20 mouse cellular contexts compared by ENCODE assay signal in the genomic region with DNA sequence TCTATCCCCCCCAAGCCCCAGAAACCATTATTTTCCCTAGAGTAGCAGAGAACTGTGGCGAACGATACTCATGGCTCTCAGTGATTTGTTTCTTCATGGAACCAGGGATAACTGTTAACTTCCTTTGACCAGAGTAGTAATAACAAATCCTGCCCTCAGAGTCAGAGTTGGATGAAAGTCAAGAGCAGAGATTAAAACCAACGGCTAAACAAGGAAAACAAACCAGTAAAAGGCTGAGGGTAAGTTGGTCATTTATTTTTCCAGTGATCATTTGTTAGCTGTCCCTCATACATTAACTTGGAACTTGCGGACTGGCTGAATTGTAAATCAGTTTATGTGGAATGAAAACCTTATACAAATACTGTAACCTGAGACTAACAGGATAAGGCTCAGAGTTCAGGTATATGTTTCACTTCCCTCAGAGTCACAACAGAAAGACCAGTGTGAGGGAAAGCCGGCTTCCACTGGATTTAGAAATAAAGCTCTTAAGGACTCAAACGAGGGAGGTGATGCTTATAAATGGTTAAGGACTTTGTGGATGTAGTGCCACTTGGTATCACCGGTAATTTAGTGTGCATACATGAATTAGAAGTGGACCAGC. TPM values are rescaled to one million over a fixed set of nuclear protein-coding genes. Genes with fewer than 3 reads are reported as not detected.
"Had no signal": no experiment of that assay in that cellular context is flagged by ENCODE, and none has a peak within 500 bp of the region (broad histone marks: within the 10 kb centered on the region; RNA-seq: fewer than 3 reads in every experiment).

No protein-coding gene starts in this region.

- H3K9ac ChIP-seq: intestine, embryonic 15.5 days; limb, embryonic 12.5 days; limb, embryonic 15.5 days; liver, embryonic 14.5 days; liver, postnatal 0 days; lung, embryonic 14.5 days; midbrain, embryonic 12.5 days; midbrain, embryonic 15.5 days; neural tube, embryonic 12.5 days; neural tube, embryonic 15.5 days had no signal

- H3K27ac ChIP-seq: intestine, embryonic 15.5 days; left cerebral cortex, adult 2 months; limb, embryonic 12.5 days; limb, embryonic 15.5 days; liver, embryonic 14.5 days; macrophage; midbrain, embryonic 12.5 days; midbrain, embryonic 15.5 days; neural tube, embryonic 12.5 days; neural tube, embryonic 15.5 days; stomach, postnatal 0 days had no signal

- H3K27me3 ChIP-seq: intestine, embryonic 15.5 days; limb, embryonic 12.5 days; limb, embryonic 15.5 days; midbrain, embryonic 12.5 days; midbrain, embryonic 15.5 days; neural tube, embryonic 12.5 days; neural tube, embryonic 15.5 days had no signal

- H3K36me3 ChIP-seq: intestine, embryonic 15.5 days; limb, embryonic 12.5 days; limb, embryonic 15.5 days; midbrain, embryonic 12.5 days; midbrain, embryonic 15.5 days; neural tube, embryonic 12.5 days; neural tube, embryonic 15.5 days had no signal

- DNase-seq: layer of hippocampus, postnatal 36 days; liver, postnatal 0 days; lung, embryonic 14.5 days; right cerebral cortex, adult 18-20 months; right cerebral cortex, postnatal 14 days; right cerebral cortex, postnatal 4 days; thymus, postnatal 25 days had no signal

- H3K9me3 ChIP-seq: intestine, embryonic 15.5 days; limb, embryonic 12.5 days; limb, embryonic 15.5 days; midbrain, embryonic 12.5 days; midbrain, embryonic 15.5 days; neural tube, embryonic 12.5 days; neural tube, embryonic 15.5 days had no signal

- H3K4me1 ChIP-seq: intestine, embryonic 15.5 days; limb, embryonic 12.5 days; limb, embryonic 15.5 days; midbrain, embryonic 12.5 days; midbrain, embryonic 15.5 days; neural tube, embryonic 12.5 days; neural tube, embryonic 15.5 days had no signal

- H3K4me3 ChIP-seq: intestine, embryonic 15.5 days; left cerebral cortex, adult 2 months; limb, embryonic 12.5 days; limb, embryonic 15.5 days; midbrain, embryonic 12.5 days; midbrain, embryonic 15.5 days; neural tube, embryonic 12.5 days; neural tube, embryonic 15.5 days had no signal

- ATAC-seq: intestine, embryonic 15.5 days; liver, postnatal 0 days; lung, postnatal 0 days; midbrain, embryonic 15.5 days had no signal

- H3K4me2 ChIP-seq: intestine, embryonic 15.5 days; limb, embryonic 12.5 days; limb, embryonic 15.5 days; liver, embryonic 11.5 days; lung, embryonic 14.5 days; midbrain, embryonic 12.5 days; midbrain, embryonic 15.5 days; neural tube, embryonic 12.5 days; neural tube, embryonic 15.5 days had no signal

RNA-seq across cellular contexts. Expression of a gene that starts 36.8 kb away (rescaled TPM):
- polyA plus RNA-seq: limb, embryonic 15.5 days; liver, postnatal 0 days; macrophage; neural tube, embryonic 12.5 days had no signal
